Mouse (Mus musculus): ENCODE results near the gene Tarm1. TPM values are rescaled to one million over a fixed set of nuclear protein-coding genes. Genes with fewer than 3 reads are reported as not detected.

Tarm1 gene
- total RNA-seq, 2 experiments from 2014 or later = 0.34 TPM; not detected in 1

DNA sequence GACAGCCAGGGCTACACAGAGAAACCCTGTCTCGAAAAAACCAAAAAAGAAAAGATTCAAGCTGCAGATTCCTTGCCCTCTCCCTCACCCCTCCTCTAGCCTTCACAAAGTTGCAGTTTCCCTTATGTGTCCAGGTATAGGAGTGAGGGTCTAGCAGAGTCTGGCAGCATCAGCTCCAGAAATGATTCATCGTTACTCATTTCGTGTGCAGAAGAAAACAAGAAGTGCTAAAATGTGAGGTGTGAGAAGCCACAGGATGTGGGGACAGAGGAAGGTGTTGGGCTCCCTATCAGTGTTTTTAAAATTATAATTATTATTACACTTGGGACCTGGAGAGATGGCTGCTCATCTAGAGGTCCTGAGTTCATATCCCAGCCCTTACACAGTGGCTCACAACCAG is 57.7 kb downstream of the Tarm1 start:
- ATAC-seq (replicated peaks; ENCODE audit: low FRiP score, poor library complexity, severe bottlenecking) = no peak

- ATAC-seq (replicated peaks; ENCODE audit: low FRiP score, poor library complexity, severe bottlenecking) = no peak
Measured at GRCm38 (mm10) chr7:3442476-3443062, 59.9 kb downstream of the Tarm1 start.

GRCm38 (mm10) chr7:3440526-3440925 is 61.9 kb downstream of the Tarm1 start:
- no peak for ATAC-seq (replicated peaks; ENCODE audit: low FRiP score, poor library complexity, severe bottlenecking)

DNA sequence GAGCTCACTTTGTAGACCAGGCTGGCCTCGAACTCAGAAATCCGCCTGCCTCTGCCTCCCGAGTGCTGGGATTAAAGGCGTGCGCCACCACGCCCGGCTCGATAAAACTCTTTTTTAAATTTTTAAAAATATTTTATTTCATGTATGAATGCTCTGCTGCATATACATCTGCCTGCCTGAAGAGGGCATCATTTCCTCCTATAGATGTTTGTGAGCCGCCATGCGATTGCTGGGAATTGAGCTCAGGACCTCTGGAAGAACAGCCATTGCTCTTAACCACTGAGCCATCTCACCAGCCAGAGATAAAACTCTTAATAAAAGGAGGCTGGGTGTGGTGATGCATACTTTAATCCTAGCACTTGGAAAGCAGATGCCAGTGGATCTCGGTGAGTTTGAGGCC is 62.4 kb downstream of the Tarm1 start:
- ATAC-seq (replicated peaks; ENCODE audit: low FRiP score, poor library complexity, severe bottlenecking) = no peak

GRCm38 (mm10) chr7:3437941-3438340 is 64.5 kb downstream of the Tarm1 start:
- ATAC-seq (replicated peaks; ENCODE audit: low FRiP score, poor library complexity, severe bottlenecking) = no peak

Other genes with a start within 250 kb of the Tarm1 start
- gene Myadm, start 213.5 kb downstream of the Tarm1 start, total RNA-seq (2015; ENCODE audit: low replicate concordance) = 18.4 and 20.5 TPM in 2 replicates
- gene Myadm, start 213.5 kb downstream of the Tarm1 start, total RNA-seq (2017; ENCODE audit: low replicate concordance) = 4.0 and 7.3 TPM in 2 replicates
- gene Prkcg, start 213.4 kb downstream of the Tarm1 start, total RNA-seq (2015; ENCODE audit: low replicate concordance) = not detected in 2 replicates
- gene Prkcg, start 213.4 kb downstream of the Tarm1 start, total RNA-seq (2017; ENCODE audit: low replicate concordance) = 0.77 TPM in 1 of 2 replicates, not detected in the other
- gene Cacng7, start 169.7 kb downstream of the Tarm1 start, total RNA-seq (2015; ENCODE audit: low replicate concordance) = not detected in 2 replicates
- 0.26 TPM in 1 of 2 replicates, not detected in the other for gene Cacng7, start 169.7 kb downstream of the Tarm1 start, total RNA-seq (2017; ENCODE audit: low replicate concordance)
- gene Cacng8, start 111.9 kb downstream of the Tarm1 start, total RNA-seq (2015; ENCODE audit: low replicate concordance) = not detected in 2 replicates
- not detected in 2 replicates for gene Cacng8, start 111.9 kb downstream of the Tarm1 start, total RNA-seq (2017; ENCODE audit: low replicate concordance)
- not detected in 2 replicates for gene Cacng6, start 78.4 kb downstream of the Tarm1 start, total RNA-seq (2015; ENCODE audit: low replicate concordance)
- gene Cacng6, start 78.4 kb downstream of the Tarm1 start, total RNA-seq (2017; ENCODE audit: low replicate concordance) = not detected in 2 replicates
- gene Oscar, start 113.5 kb upstream of the Tarm1 start, total RNA-seq (2015; ENCODE audit: low replicate concordance) = not detected in 2 replicates
- not detected in 2 replicates for gene Oscar, start 113.5 kb upstream of the Tarm1 start, total RNA-seq (2017; ENCODE audit: low replicate concordance)
- gene Ndufa3, start 114.7 kb upstream of the Tarm1 start, total RNA-seq (2015; ENCODE audit: low replicate concordance) = 136 and 146 TPM in 2 replicates
- 46.0 and 54.0 TPM in 2 replicates for gene Ndufa3, start 114.7 kb upstream of the Tarm1 start, total RNA-seq (2017; ENCODE audit: low replicate concordance)
- 4.2 and 4.6 TPM in 2 replicates for gene Tfpt, start 127.3 kb upstream of the Tarm1 start, total RNA-seq (2015; ENCODE audit: low replicate concordance)
- 15.4 and 15.5 TPM in 2 replicates for gene Tfpt, start 127.3 kb upstream of the Tarm1 start, total RNA-seq (2017; ENCODE audit: low replicate concordance)
- gene Prpf31, start 127.4 kb upstream of the Tarm1 start, total RNA-seq (2015; ENCODE audit: low replicate concordance) = 8.8 and 10.4 TPM in 2 replicates
- gene Prpf31, start 127.4 kb upstream of the Tarm1 start, total RNA-seq (2017; ENCODE audit: low replicate concordance) = 9.5 and 16.4 TPM in 2 replicates
- gene Cnot3, start 142.6 kb upstream of the Tarm1 start, total RNA-seq (2015; ENCODE audit: low replicate concordance) = 80.9 and 94.9 TPM in 2 replicates
- gene Cnot3, start 142.6 kb upstream of the Tarm1 start, total RNA-seq (2017; ENCODE audit: low replicate concordance) = 15.2 and 20.4 TPM in 2 replicates
- 1.5 and 5.0 TPM in 2 replicates for gene Leng1, start 163.2 kb upstream of the Tarm1 start, total RNA-seq (2015; ENCODE audit: low replicate concordance)
- 1.7 and 2.6 TPM in 2 replicates for gene Leng1, start 163.2 kb upstream of the Tarm1 start, total RNA-seq (2017; ENCODE audit: low replicate concordance)
- gene Tmc4, start 174.9 kb upstream of the Tarm1 start, total RNA-seq (2015; ENCODE audit: low replicate concordance) = 0.63 TPM in 1 of 2 replicates, not detected in the other
- gene Tmc4, start 174.9 kb upstream of the Tarm1 start, total RNA-seq (2017; ENCODE audit: low replicate concordance) = 2.1 and 3.6 TPM in 2 replicates
- gene Tsen34, start 190.2 kb upstream of the Tarm1 start, total RNA-seq (2015; ENCODE audit: low replicate concordance) = 1.2 and 7.9 TPM in 2 replicates
- gene Tsen34, start 190.2 kb upstream of the Tarm1 start, total RNA-seq (2017; ENCODE audit: low replicate concordance) = 1.3 and 3.2 TPM in 2 replicates
- 22.8 and 27.7 TPM in 2 replicates for gene Mboat7, start 190.9 kb upstream of the Tarm1 start, total RNA-seq (2015; ENCODE audit: low replicate concordance)
- 6.1 and 8.4 TPM in 2 replicates for gene Mboat7, start 190.9 kb upstream of the Tarm1 start, total RNA-seq (2017; ENCODE audit: low replicate concordance)
- 418 and 419 TPM in 2 replicates for gene Rps9, start 201.4 kb upstream of the Tarm1 start, total RNA-seq (2015; ENCODE audit: low replicate concordance)
- 230 and 442 TPM in 2 replicates for gene Rps9, start 201.4 kb upstream of the Tarm1 start, total RNA-seq (2017; ENCODE audit: low replicate concordance)
- 44.4 and 48.7 TPM in 2 replicates for gene Pirb, start 217.8 kb upstream of the Tarm1 start, total RNA-seq (2015; ENCODE audit: low replicate concordance)
- 10.7 and 16.3 TPM in 2 replicates for gene Pirb, start 217.8 kb upstream of the Tarm1 start, total RNA-seq (2017; ENCODE audit: low replicate concordance)

Measured in erythroblast, adult 5-6 weeks (primary cell).